Mouse (Mus musculus) adrenal gland, postnatal 14 days (tissue): ENCODE data around the gene Minos1. TPM values are rescaled to one million over a fixed set of nuclear protein-coding genes. Genes with fewer than 3 reads are reported as not detected.

Experiments
- DNase-seq: peaks from one replicate; pipeline ENCODE4 v3.0.0; 2021; ENCODE audit warnings: mixed read lengths
- total RNA-seq: library from RNA; stranded (reverse); gene quantifications from 2 replicates; pipeline ENCODE4 v1.2.3, GENCODE M21; 2021

Minos1 gene
- total RNA-seq, 1 experiment from 2014 or later, result 480 TPM

DNA sequence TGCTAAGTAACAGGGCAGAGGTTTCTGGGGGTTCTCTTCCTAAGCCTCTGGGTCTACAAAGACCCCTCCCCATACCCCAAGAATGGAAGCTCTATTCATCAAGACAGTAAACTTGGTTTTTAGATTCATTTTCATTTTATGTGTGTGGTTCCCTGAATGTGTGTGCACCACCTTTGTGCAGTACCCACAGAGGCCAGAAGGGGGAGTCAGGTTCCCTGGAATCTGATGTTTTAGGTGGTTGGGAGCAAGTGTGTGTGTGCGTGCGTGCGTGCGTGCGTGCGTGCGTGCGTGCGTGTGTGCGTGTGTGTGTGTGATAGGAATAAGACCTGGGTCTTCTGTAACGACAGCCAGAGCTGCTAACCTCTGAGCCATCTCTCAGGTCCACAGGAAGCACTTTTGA lies 14.2 kb upstream of the Minos1 start:
- DNase-seq, result peak; percentile 43

DNA sequence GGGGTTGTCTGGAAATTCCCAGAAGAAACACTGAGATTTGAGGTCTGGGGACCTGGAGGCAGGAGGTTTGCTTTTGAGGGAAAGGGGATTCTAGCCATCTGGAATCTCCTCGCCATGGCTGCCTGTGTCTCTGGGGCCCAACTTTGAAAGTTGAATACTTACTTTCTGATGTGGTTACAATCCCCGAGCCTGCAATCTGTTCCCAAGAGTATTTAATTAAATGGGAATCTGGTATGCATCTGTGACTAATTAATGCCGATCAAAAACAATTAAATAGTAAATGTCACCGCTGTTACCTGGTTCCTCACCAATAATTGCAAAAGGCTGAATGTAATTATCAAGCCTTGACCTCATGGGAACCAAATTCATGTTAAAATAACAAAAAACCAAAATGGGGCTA lies 13.7 kb upstream of the Minos1 start:
- no peak for DNase-seq

DNA sequence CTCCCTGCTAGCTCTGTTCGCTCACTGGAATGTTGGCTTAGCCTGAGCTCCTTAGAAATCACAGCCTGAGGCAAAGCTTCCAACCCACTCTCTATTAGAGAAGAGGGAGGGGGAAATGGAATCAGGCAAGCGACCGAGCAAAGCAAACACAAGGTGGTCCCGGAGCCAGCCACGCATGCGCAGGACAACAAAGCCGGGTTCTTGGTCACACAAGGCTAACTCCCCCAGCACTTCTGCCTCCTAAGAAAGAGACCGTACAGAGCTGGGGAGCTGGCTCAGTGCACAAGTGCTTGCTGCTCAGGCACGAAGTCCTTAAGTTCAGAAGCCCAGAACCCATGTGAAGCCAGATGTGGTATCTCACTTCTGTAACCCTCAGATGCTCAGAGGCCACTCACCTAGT lies 12.1 kb upstream of the Minos1 start:
- DNase-seq, result no peak

DNA sequence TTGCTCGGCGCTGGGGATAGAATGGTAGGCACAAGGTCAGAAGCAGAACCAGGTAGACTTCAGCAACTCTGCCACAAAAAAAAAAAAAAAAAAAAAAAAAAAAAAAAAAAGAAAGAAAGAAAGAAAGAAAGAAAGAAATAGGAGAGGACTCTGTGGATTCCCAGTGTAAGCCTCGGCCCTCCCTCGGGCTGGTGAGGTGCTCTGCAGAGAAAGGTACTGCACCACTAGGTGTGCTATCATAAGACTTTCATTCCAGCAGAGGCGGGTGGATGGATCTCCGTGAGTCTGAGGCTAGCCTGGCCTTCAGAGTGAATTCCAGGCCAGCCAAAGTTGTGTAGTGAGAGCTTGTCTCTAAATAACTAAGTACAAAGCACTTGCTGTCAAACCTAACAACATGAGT lies 10.9 kb upstream of the Minos1 start:
- DNase-seq, result no peak

DNA sequence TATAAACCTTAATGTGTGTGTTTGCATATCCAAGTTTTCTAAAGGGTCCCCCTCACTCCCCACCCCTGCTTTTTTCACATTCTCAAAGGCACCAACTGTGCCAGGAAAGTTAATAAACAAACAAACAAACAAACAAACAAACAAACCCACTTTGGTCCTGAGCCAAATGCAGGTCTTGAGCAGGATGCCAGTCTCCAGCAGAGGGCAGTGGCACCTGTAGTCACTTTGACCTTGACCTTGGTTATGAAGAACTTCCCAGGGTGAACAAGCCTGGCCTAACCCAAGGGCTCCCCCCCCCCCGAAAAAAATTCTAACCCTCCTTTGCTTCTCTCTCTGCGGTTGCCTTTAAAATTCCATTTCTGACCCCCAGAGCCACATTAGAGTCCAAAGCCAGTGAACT lies 9.4 kb upstream of the Minos1 start:
- no peak for DNase-seq

DNA sequence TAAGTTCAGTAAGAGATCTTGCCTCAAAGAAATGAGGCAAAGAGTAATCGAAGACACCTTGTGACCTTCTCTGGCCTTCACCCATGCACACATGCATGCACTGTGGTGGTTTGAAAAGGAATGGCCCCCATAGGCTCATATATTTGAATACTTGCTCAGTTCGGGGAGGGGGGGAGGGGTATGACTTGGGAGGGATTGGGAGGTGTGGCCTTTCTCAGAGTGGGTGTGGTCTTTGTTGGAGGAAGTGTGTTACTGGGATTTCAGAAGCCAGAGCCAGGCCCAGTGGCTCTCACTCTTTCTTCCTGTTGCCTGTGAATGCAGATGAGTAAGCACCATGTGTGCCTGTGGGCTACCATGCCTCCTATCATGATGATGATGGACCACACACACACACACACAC lies 5.1 kb upstream of the Minos1 start:
- DNase-seq, result no peak

DNA sequence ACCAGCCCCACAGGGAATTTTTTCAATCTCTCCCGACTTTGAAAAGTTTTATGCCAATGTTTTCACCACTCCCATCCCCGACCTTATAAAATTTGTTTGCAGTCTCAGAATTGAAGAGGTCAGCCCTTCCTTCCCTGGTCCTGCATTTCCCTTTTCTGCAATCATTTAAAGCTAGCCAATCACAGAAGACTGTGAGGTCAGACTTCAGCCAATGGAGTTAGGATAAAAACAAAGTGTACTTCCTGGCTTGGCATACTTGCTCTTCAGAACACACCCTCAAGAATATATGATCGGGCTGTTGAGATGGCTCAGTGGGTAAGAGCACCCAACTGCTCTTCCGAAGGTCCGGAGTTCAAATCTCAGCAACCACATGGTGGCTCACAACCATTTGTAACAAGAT lies 2.2 kb upstream of the Minos1 start:
- DNase-seq, result no peak

DNA sequence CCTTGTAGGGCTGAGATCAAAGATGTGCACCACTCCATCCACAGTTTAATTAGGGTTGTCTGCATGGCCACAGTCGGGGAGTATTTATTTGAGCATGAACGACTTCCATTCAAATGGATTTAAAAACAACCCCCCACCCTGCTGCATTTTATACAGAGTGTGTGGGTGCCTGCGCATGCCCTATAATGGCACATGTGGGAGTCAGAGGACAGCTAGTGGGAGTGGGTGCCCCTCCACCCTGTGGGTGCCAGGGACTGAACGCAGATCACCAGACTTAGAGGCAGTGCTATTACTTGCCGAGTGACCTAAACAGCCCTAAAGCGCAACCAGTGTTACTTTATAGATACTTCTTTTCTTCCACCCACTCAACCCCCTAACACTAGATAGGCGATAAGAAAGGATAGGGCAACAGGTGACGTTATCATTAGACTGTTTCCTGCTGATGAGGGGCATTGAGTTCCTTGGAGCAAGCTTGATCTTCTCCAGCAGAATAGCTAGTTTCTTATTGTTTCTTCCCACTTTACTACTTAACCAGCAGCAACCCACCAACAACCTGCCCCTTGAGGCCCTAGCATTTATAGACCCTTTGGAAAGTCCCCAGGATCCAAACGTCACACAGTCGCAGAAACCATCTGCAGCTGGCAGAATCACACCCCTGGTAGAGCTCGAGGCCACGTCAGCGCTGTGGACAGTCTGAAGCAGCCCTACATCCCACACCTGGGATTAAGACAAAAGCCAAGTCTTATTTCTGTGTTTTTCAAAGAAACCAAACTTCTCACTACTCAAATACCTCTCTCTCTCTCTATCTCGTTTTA lies 1.2 kb upstream of the Minos1 start:
- DNase-seq, result no peak

DNA sequence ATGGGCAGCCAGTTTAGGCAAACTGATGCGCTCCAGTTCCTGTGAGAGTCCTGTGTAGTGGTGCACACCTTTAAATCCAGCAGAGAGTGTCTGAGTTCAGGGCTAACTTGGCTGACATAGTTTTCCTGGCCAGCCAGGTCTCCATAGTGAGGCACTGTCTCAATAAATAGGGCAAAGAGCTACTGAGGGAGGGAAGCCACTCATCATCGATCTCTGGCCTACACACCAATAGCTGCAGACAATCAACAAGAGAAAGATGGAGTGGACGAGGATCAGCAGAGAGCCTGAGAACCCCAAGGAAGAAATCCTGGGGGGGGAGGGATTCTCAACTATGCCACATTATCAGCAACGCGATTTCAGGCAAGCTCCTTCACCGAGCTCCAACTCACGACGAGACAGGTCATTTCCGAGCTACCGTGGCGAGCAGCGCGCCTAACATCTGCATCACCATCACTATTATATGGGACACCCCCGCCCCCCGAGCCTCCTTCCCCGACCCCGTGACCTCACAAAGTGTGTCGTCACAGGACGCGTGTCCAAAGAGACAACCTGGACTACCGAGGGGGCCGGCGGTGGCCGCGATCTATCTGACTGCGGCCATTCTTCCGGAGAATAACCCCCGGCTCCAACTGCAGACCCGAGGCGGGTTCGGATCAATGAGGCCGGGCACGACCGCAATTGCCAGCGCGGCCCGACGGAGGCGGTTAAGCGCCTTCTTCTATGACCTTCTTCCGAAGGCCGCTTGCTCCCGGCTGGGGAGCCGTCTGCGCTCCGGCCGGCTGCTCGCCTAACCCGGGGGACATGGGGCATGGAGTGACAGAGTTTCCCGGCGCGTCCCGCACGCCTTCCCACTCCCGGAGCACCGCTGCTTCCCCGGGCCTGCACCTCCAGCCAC lies 860 bp downstream of the Minos1 start:
- DNase-seq, result peak; percentile 77

DNA sequence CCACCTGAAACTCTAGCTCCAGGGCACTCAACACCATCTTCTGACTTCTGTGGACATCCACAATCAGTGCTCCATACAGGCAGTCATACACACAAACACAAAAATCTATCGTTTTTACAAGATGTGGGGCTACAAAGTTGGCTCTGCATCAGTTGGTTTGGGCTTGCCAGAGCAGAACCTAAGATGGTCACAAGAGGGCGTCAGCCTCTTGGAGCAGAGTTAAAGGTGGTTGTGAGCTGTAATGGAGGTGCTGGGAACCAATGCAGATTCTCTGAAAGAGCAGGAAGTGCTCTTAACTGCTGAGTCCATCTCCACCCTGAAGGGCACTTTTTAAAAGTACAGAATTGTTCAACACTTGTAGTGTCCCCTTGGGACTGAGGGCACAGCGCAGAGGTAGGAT lies 4.4 kb downstream of the Minos1 start:
- DNase-seq, result no peak

DNA sequence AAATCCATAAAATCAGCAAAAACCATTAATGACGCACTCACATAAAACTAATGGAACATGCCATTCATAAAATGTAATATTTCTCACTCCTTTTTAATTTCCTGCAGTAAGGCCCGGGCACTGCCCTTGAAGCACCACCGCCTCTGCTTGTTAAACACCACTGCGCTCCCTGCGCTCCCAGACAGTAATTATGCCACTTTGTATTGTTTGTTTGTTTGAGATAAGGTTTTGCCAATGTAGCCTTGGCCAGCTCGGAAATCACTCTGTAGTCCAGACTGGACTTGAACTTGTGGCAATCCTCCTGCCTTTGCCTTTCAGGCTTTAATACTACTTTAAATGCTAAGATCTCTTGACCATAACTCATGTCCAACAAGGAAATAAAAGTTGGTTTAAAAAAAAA lies 6.0 kb downstream of the Minos1 start:
- DNase-seq, result no peak

DNA sequence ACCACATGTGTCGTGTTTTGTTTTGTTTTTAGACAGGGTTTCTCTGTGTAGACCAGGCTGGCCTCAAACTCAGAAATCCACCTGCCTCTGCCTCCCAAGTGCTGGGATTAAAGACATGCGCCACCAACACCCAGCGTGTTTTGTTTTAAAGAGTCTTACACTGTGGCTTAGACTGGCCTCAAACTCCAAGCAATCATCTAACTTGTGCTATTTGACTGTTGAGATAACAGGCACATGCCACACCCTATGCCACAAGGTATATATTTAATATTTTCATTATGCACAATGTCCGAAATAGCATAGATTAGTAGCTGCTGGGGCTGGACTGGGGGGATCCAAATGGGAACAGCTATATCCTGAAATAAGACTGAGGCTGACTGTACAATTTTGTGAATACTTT lies 8.4 kb downstream of the Minos1 start:
- no peak for DNase-seq

DNA sequence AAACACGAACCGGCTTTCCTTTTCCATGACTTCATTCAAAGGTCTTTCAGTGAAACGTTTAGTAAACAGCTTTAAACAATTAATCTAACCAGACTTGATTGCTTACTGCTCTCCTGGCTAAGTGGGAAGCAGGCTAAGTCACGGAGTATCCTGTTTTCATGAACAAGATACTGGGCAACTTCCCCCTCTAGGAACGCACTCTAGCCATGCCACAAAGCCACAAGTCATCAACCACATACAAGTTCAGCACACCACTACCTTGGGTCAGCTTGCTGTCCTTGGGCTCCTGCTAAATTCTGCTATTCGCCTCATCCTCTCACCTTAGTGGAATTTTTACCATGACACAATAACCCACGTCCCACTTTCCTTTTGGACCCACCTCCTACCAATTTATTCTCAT lies 9.9 kb downstream of the Minos1 start:
- DNase-seq, result no peak

DNA sequence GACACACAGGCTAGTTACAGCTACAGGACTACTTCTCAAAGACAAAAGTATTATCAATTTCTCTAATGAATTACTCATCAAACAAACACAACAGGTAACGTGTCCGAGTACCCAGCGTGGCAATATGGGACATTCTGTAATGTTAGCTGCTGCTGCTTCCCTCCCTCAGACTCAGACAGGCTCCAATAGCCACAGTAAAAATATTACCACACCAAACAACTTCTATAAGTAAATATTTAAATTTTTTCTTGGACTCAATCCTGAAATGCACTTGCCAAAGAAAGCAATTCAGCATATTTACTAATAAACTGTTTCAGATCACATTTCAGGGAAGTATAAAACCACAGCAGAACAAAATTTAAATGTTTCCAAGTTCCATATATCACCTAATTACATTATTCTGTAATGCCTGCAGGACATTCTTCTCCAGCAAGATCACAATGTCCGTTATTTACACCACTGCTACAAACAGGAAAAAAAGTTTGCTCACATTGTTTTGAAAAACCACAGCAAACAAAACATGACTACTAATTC lies 10.6 kb downstream of the Minos1 start:
- DNase-seq, result no peak

DNA sequence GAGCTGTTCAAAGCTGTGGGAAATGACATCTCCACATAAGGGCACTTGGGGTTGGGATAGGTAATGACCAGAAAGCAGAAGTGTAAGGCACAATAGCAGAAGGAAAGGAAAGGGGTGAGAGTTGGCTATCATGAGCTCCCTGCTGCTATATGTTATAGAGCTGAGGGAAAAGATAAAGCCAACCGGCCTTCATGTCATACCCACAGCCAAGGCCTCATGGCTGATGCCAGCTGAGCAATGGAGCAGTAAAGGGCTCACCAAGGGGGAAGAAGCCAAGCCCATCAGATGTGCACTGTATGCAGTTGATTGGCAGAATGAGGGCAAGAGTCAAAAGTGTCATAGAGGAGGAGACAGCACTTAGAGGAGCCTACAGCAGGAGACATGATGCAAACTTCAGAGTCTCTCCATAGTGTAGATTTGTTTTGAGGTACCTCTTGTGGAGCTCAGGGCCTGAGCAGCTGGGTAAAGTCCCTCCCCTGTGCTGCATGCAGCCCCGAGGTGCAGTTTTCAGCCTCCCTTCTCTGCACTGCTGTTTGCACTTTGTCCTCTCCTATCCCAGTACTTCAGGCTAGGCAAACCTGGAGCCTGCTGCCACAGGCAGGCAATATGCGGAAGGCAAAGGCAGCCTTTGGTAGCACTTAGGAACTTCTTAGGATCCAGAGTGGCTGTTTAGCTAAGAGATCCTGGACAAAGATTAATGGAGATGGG lies 14.4 kb downstream of the Minos1 start:
- peak; percentile 23 for DNase-seq

DNA sequence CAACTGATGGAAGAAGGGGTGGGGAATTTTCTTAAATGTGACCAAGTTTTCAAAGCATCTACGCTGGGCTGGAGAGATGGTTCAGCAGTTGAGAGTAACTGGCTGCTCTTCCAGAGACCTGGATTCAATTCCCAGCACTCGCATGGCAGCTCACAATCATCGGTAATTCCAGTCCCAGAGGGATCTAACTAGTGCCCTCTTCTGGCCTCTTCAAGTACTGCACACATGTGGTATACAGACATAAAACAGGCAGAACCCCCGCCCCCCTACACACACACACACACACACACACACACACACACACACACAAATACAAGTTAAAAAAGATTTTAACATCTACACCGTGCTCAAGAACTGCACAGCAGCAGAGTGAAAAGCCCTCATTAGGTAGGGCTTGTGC lies 15.2 kb downstream of the Minos1 start:
- peak; percentile 37 for DNase-seq

DNA sequence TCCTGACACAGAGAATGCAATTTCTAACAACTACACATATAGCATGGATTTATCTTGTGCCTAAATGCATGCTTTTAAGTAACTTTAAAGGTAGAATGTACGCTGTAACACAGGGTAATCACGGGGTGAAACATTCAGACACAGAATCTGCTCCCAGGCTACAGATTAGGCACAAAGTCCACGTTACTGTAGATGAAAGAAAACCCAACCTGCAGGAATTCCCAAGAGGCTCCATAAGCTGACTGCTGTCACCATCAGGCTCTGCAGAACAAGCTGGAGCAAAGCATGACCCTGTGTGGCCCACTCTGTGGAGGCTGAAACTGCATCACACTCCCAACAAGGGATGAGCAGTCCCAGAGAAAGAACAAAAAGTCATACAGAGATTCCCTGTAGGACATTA lies 18.4 kb downstream of the Minos1 start:
- DNase-seq, result no peak

DNA sequence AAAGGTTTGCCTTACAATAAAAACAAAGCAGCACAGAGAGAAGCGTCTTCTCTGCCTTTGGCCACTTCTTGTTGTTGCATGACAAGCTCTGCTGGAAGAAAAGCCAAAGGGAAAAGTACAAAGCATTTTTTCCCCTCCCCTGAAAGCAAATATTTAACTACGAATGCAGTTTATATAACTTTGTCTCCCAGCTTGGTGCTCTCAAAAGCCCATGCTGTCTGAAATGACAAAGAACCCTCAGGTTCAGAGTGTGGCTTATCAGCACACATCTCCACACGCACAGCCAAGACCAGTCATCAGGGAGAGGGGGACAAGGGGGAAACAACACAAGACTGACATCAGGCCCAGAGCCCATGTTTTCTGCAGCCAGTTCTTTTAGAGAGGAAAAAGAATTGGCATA lies 19.5 kb downstream of the Minos1 start:
- no peak for DNase-seq

DNA sequence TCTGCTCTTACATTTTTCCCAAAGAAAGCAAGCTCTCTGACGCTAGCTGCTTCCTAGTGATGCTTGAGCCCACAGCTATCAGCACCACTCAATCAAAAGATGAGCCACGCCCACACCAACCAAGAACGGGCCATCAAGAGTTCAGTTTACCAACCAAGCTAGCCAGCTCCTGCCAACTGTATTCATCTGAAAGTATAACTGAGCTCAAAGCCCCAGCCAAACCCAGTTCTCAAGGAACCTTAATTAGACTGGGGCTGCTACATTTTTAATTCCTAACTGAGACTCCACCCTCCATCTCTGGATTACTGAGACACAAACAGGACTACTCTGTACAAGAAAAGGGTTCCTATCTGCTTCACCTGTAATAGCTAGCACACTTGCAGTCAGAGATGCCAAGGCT lies 20.1 kb downstream of the Minos1 start:
- no peak for DNase-seq

DNA sequence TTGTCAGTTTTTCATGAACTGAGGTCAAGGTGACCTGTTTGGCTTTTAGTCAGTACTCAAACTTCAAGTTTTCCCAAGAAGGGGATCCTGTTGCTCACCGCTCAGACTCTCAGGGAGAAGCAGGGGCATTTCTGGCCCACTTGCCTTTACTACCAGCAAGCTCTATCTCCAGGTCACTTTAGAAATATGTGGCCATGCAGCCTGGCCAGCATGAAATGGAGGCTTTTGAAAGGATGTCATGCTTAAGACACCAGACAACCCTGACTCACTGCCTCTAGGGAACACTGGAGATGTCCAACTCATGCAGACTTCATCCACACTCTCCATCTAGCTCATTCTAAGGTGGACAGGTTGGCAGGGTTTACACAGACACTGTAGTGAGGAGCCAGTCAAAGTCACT lies 25.5 kb downstream of the Minos1 start:
- DNase-seq, result no peak

DNA sequence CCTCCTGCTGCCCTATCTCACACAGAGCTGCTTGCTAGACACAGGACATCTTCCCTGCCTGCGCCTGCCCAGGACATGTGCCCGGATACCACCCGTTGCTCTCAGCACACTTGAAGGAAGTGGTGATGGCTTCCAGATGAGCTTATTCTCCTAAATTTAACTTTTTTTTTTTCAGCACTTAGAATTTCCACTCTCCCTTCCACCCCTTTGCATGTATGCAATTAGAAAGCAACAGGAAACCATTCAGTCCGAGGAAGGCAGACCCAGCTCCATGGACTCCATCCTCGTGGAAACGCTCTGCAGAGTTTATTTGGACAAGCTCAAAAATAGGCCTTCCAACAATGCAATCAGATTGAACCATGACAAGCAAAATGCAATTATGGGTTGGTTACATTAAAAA lies 29.4 kb downstream of the Minos1 start:
- DNase-seq, result no peak

DNA sequence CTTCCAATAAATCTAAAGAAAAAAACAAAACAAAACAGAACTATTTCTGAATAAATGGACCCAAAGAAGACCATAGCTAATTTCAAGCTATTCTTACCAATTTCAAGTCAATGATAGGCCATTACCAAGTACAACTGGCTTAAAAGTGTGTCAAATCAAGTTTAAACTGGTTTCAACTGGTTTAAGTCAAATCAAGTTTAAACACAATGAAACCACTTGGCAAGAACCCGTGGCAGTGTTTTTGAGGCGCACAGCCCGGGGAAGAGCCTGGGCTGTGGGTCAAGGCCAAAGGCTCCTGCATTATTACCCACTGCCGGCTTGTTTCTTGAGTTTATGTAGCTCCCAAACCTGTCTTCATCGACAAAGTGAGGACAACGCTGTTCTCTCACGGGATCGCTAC lies 30.6 kb downstream of the Minos1 start:
- DNase-seq, result no peak

DNA sequence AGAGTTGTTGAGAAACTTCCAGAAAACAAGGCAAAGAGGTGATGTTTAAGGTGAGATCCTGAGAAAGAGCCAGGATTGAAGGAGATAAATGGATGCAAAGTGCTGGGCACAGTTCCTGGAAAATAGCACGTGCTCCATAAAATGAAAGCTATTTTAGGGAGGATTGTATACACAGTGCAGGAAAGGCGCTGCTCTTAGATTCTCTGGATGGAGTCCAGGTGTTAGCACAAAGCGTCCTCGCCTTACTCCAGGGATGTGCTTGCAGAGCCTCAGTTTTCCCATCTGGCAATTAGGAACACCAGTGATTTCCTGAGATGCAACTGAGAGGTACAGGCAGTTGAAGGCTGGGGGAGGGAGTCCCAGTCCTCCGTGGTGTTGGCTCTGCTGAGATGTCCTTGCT lies 34.7 kb downstream of the Minos1 start:
- no peak for DNase-seq
